Mouse (Mus musculus) olfactory bulb, adult 2 months (tissue): ENCODE measurements around the gene Lypd6b.

Experiments used
- CTCF ChIP-seq: fragments of 200-500 bp; IDR thresholded peaks from 2 replicates; pipeline ENCODE4 v1.5.1; 2012; ENCODE audit warnings: low read depth, mild to moderate bottlenecking, low read length, moderate library complexity; ENCODE audit not compliant: insufficient read depth
- POLR2A ChIP-seq: fragments of 200-500 bp; IDR thresholded peaks from 2 replicates; pipeline ENCODE4 v1.6.1; 2012; ENCODE audit warnings: mild to moderate bottlenecking, low read depth, low read length, moderate library complexity; ENCODE audit not compliant: insufficient read depth

DNA sequence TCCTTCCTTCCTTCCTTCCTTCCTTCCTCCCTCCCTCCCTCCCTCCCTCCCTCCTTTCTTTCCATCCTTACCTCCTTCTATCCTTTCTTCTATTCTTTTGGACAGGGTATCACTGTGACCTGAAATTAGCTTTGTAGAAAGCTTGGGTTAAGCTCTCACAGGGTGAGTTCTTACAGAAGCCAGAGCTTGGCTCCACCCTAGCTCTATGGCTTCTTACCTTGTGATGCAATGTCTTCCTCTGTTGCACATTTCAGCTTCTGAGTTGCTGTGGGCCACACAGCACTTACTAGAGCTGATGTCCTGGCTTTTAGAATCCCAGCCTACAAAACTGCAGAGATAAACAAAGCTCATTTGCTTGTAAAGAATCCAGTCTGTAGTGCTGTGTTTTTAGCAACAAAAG lies 64.5 kb downstream of the Lypd6b start:
- TF ChIP-seq CTCF (no peak), POLR2A (no peak)
